8 mouse cellular contexts compared by ENCODE assay signal in genomic region chr2:170205591-170206441, GRCm38 (mm10). TPM values are rescaled to one million over a fixed set of nuclear protein-coding genes. Genes with fewer than 3 reads are reported as not detected.
DNase-seq lines count a peak whose midpoint lies in the region; ATAC-seq and TF ChIP-seq lines count a peak whose summit lies in the region.

No protein-coding gene starts in this region.

- H3K4me3 ChIP-seq in embryonic fibroblast, embryonic 13.5 days (ENCODE audit: insufficient read depth, low read length), result 0 out of 2 replicates have a peak overlapping the region, but pooled peaks have one; percentile 10
- peak overlapping the region; percentile 35 for H3K4me3 ChIP-seq in lung, postnatal 0 days (ENCODE audit: low read depth, low read length)

- peak; percentile 35; the same call in 1 of the 2 replicates for TF ChIP-seq EP300 in lung, postnatal 0 days (IDR thresholded peaks at IDR 0.05)

- TF ChIP-seq POLR2A in embryonic fibroblast, embryonic 13.5 days (IDR thresholded peaks at IDR 0.05; ENCODE audit: low read depth, low read length), result no peak

- H3K4me2 ChIP-seq in lung, postnatal 0 days (replicated peaks; ENCODE audit: low read depth, low read length), result peak overlapping the region; percentile 60

- peak overlapping the region; percentile 20; the same call in 1 of the 2 replicates for H3K9ac ChIP-seq in lung, postnatal 0 days (replicated peaks; ENCODE audit: low read depth)

- H3K27me3 ChIP-seq in lung, postnatal 0 days (replicated peaks; ENCODE audit: insufficient read depth, low read length), result no peaks in the 10 kb centered on the region

- ATAC-seq in lung, postnatal 0 days, result peak; percentile 43

- whole genome bisulfite sequencing in lung, postnatal 0 days, result 1% methylated on average over 17 of the region's 17 CpGs

- H3K9me3 ChIP-seq in lung, postnatal 0 days (ENCODE audit: low read length), result no peaks in the 10 kb centered on the region

- no peaks in the 10 kb centered on the region for H3K36me3 ChIP-seq in lung, postnatal 0 days (ENCODE audit: insufficient read depth, low read length)

- peak; percentile 43 to 49 for DNase-seq in spleen, adult 18-20 months
- DNase-seq in spleen, postnatal 14 days (ENCODE audit: low spot score in 2 of 2), result no peak
- peak; percentile 81 for DNase-seq in induced T-regulatory cell, adult 2 months (ENCODE audit: low read depth)
- peak; percentile 72 for DNase-seq in lung, postnatal 0 days (ENCODE audit: low spot score)
- DNase-seq in spleen, postnatal 36 days (ENCODE audit: low spot score in 2 of 2), result peak; percentile 65 to 71
- DNase-seq in right cerebral cortex, postnatal 36 days (ENCODE audit: low spot score in 2 of 2), result no peak
- DNase-seq in urinary bladder, adult 2 months (ENCODE audit: low spot score), result no peak

- H3K4me1 ChIP-seq in embryonic fibroblast, embryonic 13.5 days (ENCODE audit: control insufficient read depth, insufficient read depth, low read length), result peaks cover 6% of the 10 kb centered on the region; the same call in 1 of the 2 replicates
- H3K4me1 ChIP-seq in lung, postnatal 0 days (ENCODE audit: insufficient read depth, low read depth, low read length), result peaks cover 14% of the 10 kb centered on the region; the same call in 1 of the 2 replicates

- peak overlapping the region; percentile 93 for H3K27ac ChIP-seq in embryonic fibroblast, embryonic 13.5 days (ENCODE audit: insufficient read depth, low read length)
- H3K27ac ChIP-seq in lung, postnatal 0 days (ENCODE audit: low read length), result peak overlapping the region; percentile 91

- TF ChIP-seq CTCF in embryonic fibroblast, embryonic 13.5 days (IDR thresholded peaks at IDR 0.05; ENCODE audit: borderline replicate concordance, insufficient read depth, low read length), result no peak
- TF ChIP-seq CTCF in lung, postnatal 0 days (IDR thresholded peaks at IDR 0.05), result no peak

RNA-seq across cellular contexts. Expression of gene Zfp217, which starts 57.9 kb away (rescaled TPM):
- 13.0 and 13.2 TPM in 2 replicates for polyA plus RNA-seq in embryonic fibroblast, embryonic 13.5 days (2011; ENCODE audit: insufficient read length, low read depth, missing spikeins)
- 4.0 and 4.4 TPM in 2 replicates for polyA plus RNA-seq in lung, postnatal 0 days (2015; fragmentation: Nextera tagmentation; extraction: Ambion mirVana)
- 8.9 and 11.5 TPM in 2 replicates for polyA plus RNA-seq in urinary bladder, adult 2 months (2012; rRNA removed)

Comparison
In these comparisons a context has a peak if more than half of its experiments do, and no peak if none do; other contexts are left out.
1. DNase-seq: peak in spleen, adult 18-20 months (2 of 2), induced T-regulatory cell, adult 2 months (single experiment), lung, postnatal 0 days (single experiment) and spleen, postnatal 36 days (2 of 2); none in spleen, postnatal 14 days (0 of 2), right cerebral cortex, postnatal 36 days (0 of 2) and urinary bladder, adult 2 months (single experiment).